Mouse (Mus musculus): Measurements from ENCODE around the gene Naa80. TPM values are rescaled to one million over a fixed set of nuclear protein-coding genes. Genes with fewer than 3 reads are reported as not detected.

The Naa80 gene
- total and polyA plus RNA-seq, 3 experiments = 15.9 to 111 (median 19.2) TPM

Other genes starting within 250 kb of the Naa80 start
- 10 to 100 TPM; 17.5 to 17.7 TPM for gene Hemk1, start 240.5 kb upstream of the Naa80 start, total RNA-seq (2021)
- gene Hemk1, start 240.5 kb upstream of the Naa80 start, polyA plus RNA-seq (2012; rRNA removed) = 23.5 and 25.5 TPM in 2 replicates
- 1 to 10 TPM in 1 of 2 experiments, under 1 TPM in 1; 0.69 to 1.9 TPM for gene 6430571L13Rik, start 238.3 kb upstream of the Naa80 start, total RNA-seq (2021)
- 1.3 and 1.4 TPM in 2 replicates for gene 6430571L13Rik, start 238.3 kb upstream of the Naa80 start, polyA plus RNA-seq (2012; rRNA removed)
- 1 to 10 TPM; 6.9 to 7.1 TPM for gene Cacna2d2, start 179.3 kb upstream of the Naa80 start, total RNA-seq (2021)
- 12.1 and 14.7 TPM in 2 replicates for gene Cacna2d2, start 179.3 kb upstream of the Naa80 start, polyA plus RNA-seq (2012; rRNA removed)
- 10 to 100 TPM; 43.2 to 48.1 TPM for gene Tmem115, start 44.9 kb upstream of the Naa80 start, total RNA-seq (2021)
- gene Tmem115, start 44.9 kb upstream of the Naa80 start, polyA plus RNA-seq (2012; rRNA removed) = 84.2 and 96.5 TPM in 2 replicates
- gene Cyb561d2, start 36.7 kb upstream of the Naa80 start, total RNA-seq (2021) = 10 to 100 TPM; 14.6 to 22.0 TPM
- gene Cyb561d2, start 36.7 kb upstream of the Naa80 start, polyA plus RNA-seq (2012; rRNA removed) = 59.1 and 68.0 TPM in 2 replicates
- gene Nprl2, start 36.7 kb upstream of the Naa80 start, total RNA-seq (2021) = 10 to 100 TPM; 27.9 to 31.5 TPM
- 24.2 and 31.9 TPM in 2 replicates for gene Nprl2, start 36.7 kb upstream of the Naa80 start, polyA plus RNA-seq (2012; rRNA removed)
- gene Zmynd10, start 31.6 kb upstream of the Naa80 start, total RNA-seq (2021) = under 1 TPM; 0.45 to 0.52 TPM
- gene Zmynd10, start 31.6 kb upstream of the Naa80 start, polyA plus RNA-seq (2012; rRNA removed) = 0.37 and 0.61 TPM in 2 replicates
- gene Rassf1, start 27.3 kb upstream of the Naa80 start, total RNA-seq (2021) = 10 to 100 TPM; 15.5 to 18.6 TPM
- gene Rassf1, start 27.3 kb upstream of the Naa80 start, polyA plus RNA-seq (2012; rRNA removed) = 15.3 and 16.7 TPM in 2 replicates
- gene Tusc2, start 15.6 kb upstream of the Naa80 start, total RNA-seq (2021) = 10 to 100 TPM; 52.2 to 57.5 TPM
- gene Tusc2, start 15.6 kb upstream of the Naa80 start, polyA plus RNA-seq (2012; rRNA removed) = 88.2 and 94.1 TPM in 2 replicates
- 10 to 100 TPM; 36.8 to 52.8 TPM for gene Hyal2, start 10.9 kb upstream of the Naa80 start, total RNA-seq (2021)
- 92.1 and 102 TPM in 2 replicates for gene Hyal2, start 10.9 kb upstream of the Naa80 start, polyA plus RNA-seq (2012; rRNA removed)
- gene Hyal1, start 2.0 kb upstream of the Naa80 start, total RNA-seq (2021) = 10 to 100 TPM; 13.7 to 15.2 TPM
- 6.3 and 7.0 TPM in 2 replicates for gene Hyal1, start 2.0 kb upstream of the Naa80 start, polyA plus RNA-seq (2012; rRNA removed)
- 1 to 10 TPM; 1.3 to 1.4 TPM for gene Hyal3, start 1.9 kb downstream of the Naa80 start, total RNA-seq (2021)
- 1.8 and 2.2 TPM in 2 replicates for gene Hyal3, start 1.9 kb downstream of the Naa80 start, polyA plus RNA-seq (2012; rRNA removed)
- 10 to 100 TPM; 36.0 to 41.7 TPM for gene Ifrd2, start 8.8 kb downstream of the Naa80 start, total RNA-seq (2021)
- gene Ifrd2, start 8.8 kb downstream of the Naa80 start, polyA plus RNA-seq (2012; rRNA removed) = 67.3 and 80.0 TPM in 2 replicates
- 1 to 10 TPM; 3.7 to 4.1 TPM for gene Sema3b, start 30.3 kb downstream of the Naa80 start, total RNA-seq (2021)
- 8.3 and 10.4 TPM in 2 replicates for gene Sema3b, start 30.3 kb downstream of the Naa80 start, polyA plus RNA-seq (2012; rRNA removed)
- 100 to 1,000 TPM; 198 to 278 TPM for gene Gnai2, start 56.5 kb downstream of the Naa80 start, total RNA-seq (2021)
- 330 and 345 TPM in 2 replicates for gene Gnai2, start 56.5 kb downstream of the Naa80 start, polyA plus RNA-seq (2012; rRNA removed)
- 1 to 10 TPM in 1 of 2 experiments, under 1 TPM in 1; 0.48 to 2.7 TPM for gene Slc38a3, start 90.6 kb downstream of the Naa80 start, total RNA-seq (2021)
- gene Slc38a3, start 90.6 kb downstream of the Naa80 start, polyA plus RNA-seq (2012; rRNA removed) = 1.7 and 4.1 TPM in 2 replicates
- under 1 TPM in 1 of 2 experiments, not detected in 1; 0.37 TPM for gene Gnat1, start 100.8 kb downstream of the Naa80 start, total RNA-seq (2021)
- gene Gnat1, start 100.8 kb downstream of the Naa80 start, polyA plus RNA-seq (2012; rRNA removed) = 0.10 and 0.16 TPM in 2 replicates
- gene Sema3f, start 131.6 kb downstream of the Naa80 start, total RNA-seq (2021) = 10 to 100 TPM; 27.2 to 34.8 TPM
- 95.1 and 106 TPM in 2 replicates for gene Sema3f, start 131.6 kb downstream of the Naa80 start, polyA plus RNA-seq (2012; rRNA removed)
- gene Rbm5, start 192.1 kb downstream of the Naa80 start, total RNA-seq (2021) = 100 to 1,000 TPM in 1 of 2 experiments, 10 to 100 TPM in 1; 67.1 to 124 TPM
- gene Rbm5, start 192.1 kb downstream of the Naa80 start, polyA plus RNA-seq (2012; rRNA removed) = 61.7 and 67.8 TPM in 2 replicates